Mouse (Mus musculus) embryonic fibroblast, embryonic 13.5 days (primary cell): ENCODE measurements around the gene Tjap1.

ENCODE experiments used
- CTCF ChIP-seq: IDR thresholded peaks from 2 replicates; pipeline ENCODE4 v1.5.1; 2011; ENCODE audit warnings: mild to moderate bottlenecking, control low read depth, low read length, moderate library complexity, borderline replicate concordance; ENCODE audit not compliant: insufficient read depth
- POLR2A ChIP-seq: IDR thresholded peaks from 2 replicates; pipeline ENCODE4 v1.6.1; 2011; ENCODE audit warnings: low read depth, mild to moderate bottlenecking, control low read depth, low read length, moderate library complexity

DNA sequence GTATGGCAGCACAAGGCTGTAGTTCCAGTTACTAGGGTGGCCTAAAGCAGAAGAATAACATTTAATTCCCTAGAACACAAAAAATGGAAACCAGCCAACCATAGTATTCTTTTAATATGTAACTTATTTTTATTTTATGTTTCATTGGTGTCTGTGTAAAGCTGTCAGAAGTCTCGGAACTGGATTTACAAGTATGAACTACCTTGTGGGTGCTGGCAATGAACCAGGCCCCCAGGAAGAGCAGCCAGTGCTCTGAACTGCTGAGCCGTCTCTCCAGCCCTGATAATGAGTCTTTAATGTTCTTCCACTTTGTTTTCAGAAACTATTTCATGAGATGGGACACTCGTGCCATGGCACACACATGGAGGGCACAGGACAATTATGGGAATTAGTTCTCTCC is 72.3 kb downstream of the Tjap1 start:
- TF ChIP-seq POLR2A (no peak), CTCF (no peak)
